Comparison of ENCODE assay signal across 15 mouse cellular contexts in the genomic region with DNA sequence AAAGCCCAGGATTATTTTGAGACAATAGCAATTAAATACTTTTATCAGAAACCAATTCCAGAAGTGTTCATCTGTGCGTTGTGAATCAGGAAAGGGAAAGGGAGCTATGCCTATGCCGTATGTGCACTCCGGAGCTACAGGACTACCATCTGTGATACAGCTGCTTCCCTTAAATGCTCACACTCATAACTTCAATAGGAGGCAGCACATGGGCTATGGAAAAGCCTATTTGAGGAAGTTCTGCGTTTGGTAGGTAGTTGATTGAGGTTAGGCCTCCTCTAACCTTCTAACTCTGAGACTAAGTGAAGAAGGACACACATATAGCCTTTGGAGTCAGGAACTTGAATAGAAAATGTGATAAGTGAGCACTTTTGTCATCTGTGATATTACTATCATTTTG.
"Had no signal": no experiment of that assay in that cellular context is flagged by ENCODE, and none has a peak within 500 bp of the region (broad histone marks: within the 10 kb centered on the region; RNA-seq: fewer than 3 reads in every experiment).

No protein-coding gene starts in this region.

- H3K4me2 ChIP-seq: lung, embryonic 14.5 days; midbrain, embryonic 11.5 days; midbrain, embryonic 13.5 days; midbrain, embryonic 15.5 days; neural tube, embryonic 12.5 days; stomach, embryonic 15.5 days had no signal

- H3K27ac ChIP-seq: midbrain, embryonic 13.5 days; midbrain, embryonic 15.5 days; neural tube, embryonic 12.5 days; stomach, embryonic 15.5 days; stomach, postnatal 0 days had no signal

- DNase-seq: lung, adult 18-20 months; lung, embryonic 14.5 days; lung, postnatal 10 days; lung, postnatal 4 days; right cerebral cortex, postnatal 14 days; thymus, adult 2 months; thymus, postnatal 25 days; thymus, postnatal 4 days had no signal

- H3K27me3 ChIP-seq: megakaryocyte, embryonic 14.5 days; midbrain, embryonic 13.5 days; midbrain, embryonic 15.5 days; neural tube, embryonic 12.5 days; stomach, embryonic 15.5 days had no signal

- H3K4me3 ChIP-seq: megakaryocyte, embryonic 14.5 days; midbrain, embryonic 13.5 days; midbrain, embryonic 15.5 days; neural tube, embryonic 12.5 days; stomach, embryonic 15.5 days had no signal

- H3K9ac ChIP-seq: lung, embryonic 14.5 days; midbrain, embryonic 13.5 days; midbrain, embryonic 15.5 days; neural tube, embryonic 12.5 days; stomach, embryonic 15.5 days had no signal

- ATAC-seq: midbrain, embryonic 13.5 days; midbrain, embryonic 15.5 days had no signal

- H3K4me1 ChIP-seq: midbrain, embryonic 13.5 days; midbrain, embryonic 15.5 days; neural tube, embryonic 12.5 days; stomach, embryonic 15.5 days had no signal

- H3K36me3 ChIP-seq: midbrain, embryonic 13.5 days; midbrain, embryonic 15.5 days; neural tube, embryonic 12.5 days; stomach, embryonic 15.5 days had no signal

- H3K9me3 ChIP-seq: megakaryocyte, embryonic 14.5 days; midbrain, embryonic 13.5 days; midbrain, embryonic 15.5 days; neural tube, embryonic 12.5 days; stomach, embryonic 15.5 days had no signal
